Mouse (Mus musculus) lung, embryonic 14.5 days (tissue): ENCODE data around the gene Ezh1. TPM values are rescaled to one million over a fixed set of nuclear protein-coding genes. Genes with fewer than 3 reads are reported as not detected.
A peak's percentile ranks its signal among the peaks of the same experiment; 100 is the strongest.

Experiments
- ATAC-seq: fragments of 200-750 bp; cut with Nextera tagmentation; 2 replicates; pipeline ENCODE4 v1.8.0; 2017; ENCODE audit warnings: mild to moderate bottlenecking, moderate TSS enrichment, moderate library complexity; ENCODE audit not compliant: insufficient read depth
- DNase-seq: peaks from one replicate; pipeline ENCODE4 v3.0.0-alpha.2; 2015
- H3K27ac ChIP-seq: fragments of 300-500 bp; sonication (generic); 2 replicates; pipeline ENCODE4 v1.5.1; 2014; ENCODE audit warnings: low read depth, mild to moderate bottlenecking, moderate library complexity
- H3K27me3 ChIP-seq: fragments of 300-500 bp; sonication (generic); 2 replicates; pipeline ENCODE4 v1.6.1; 2014; ENCODE audit warnings: low read length, control low read depth; ENCODE audit not compliant: insufficient read depth
- H3K36me3 ChIP-seq: fragments of 300-500 bp; sonication (generic); 2 replicates; pipeline ENCODE4 v1.6.1; 2014; ENCODE audit warnings: control low read depth; ENCODE audit not compliant: insufficient read depth
- H3K4me1 ChIP-seq: fragments of 300-500 bp; sonication (generic); 2 replicates; pipeline ENCODE4 v1.6.1; 2014; ENCODE audit warnings: antibody characterized with exemption, control low read depth; ENCODE audit not compliant: insufficient read depth
- H3K4me2 ChIP-seq: fragments of 300-500 bp; sonication (generic); 2 replicates; pipeline ENCODE4 v1.6.1; 2014; ENCODE audit warnings: mild to moderate bottlenecking
- H3K4me3 ChIP-seq: fragments of 300-500 bp; sonication (generic); 2 replicates; pipeline ENCODE4 v1.5.1; 2014; ENCODE audit warnings: low read depth, low read length
- H3K9ac ChIP-seq: fragments of 300-500 bp; sonication (generic); 2 replicates; pipeline ENCODE4 v1.6.1; 2014
- H3K9me3 ChIP-seq: fragments of 300-500 bp; sonication (generic); 2 replicates; pipeline ENCODE4 v1.6.1; 2016; ENCODE audit warnings: low read depth, low read length, control low read depth
- CTCF ChIP-seq: IDR thresholded peaks from 2 replicates; pipeline ENCODE4 v1.5.1; 2016; ENCODE audit warnings: antibody characterized with exemption, low read depth
- WGBS: fragments of 180-500 bp; shearing (Covaris S2); extraction: QIAGEN DNeasy Blood & Tissue Kit; methylation state at CpG from one replicate; pipeline ENCODE4 v1.1.7; 2014; 5-methylcytosine and 5-hydroxymethylcytosine counted together
- polyA plus RNA-seq: library from polyadenylated mRNA; unstranded; fragments of >200 nt; fragmentation: Nextera tagmentation; extraction: Ambion mirVana; gene quantifications from 2 replicates; pipeline ENCODE4 v1.2.1, GENCODE M21; 2014

The Ezh1 gene
- polyA plus RNA-seq, 1 experiment from 2014 or later: 18.9 TPM

DNA sequence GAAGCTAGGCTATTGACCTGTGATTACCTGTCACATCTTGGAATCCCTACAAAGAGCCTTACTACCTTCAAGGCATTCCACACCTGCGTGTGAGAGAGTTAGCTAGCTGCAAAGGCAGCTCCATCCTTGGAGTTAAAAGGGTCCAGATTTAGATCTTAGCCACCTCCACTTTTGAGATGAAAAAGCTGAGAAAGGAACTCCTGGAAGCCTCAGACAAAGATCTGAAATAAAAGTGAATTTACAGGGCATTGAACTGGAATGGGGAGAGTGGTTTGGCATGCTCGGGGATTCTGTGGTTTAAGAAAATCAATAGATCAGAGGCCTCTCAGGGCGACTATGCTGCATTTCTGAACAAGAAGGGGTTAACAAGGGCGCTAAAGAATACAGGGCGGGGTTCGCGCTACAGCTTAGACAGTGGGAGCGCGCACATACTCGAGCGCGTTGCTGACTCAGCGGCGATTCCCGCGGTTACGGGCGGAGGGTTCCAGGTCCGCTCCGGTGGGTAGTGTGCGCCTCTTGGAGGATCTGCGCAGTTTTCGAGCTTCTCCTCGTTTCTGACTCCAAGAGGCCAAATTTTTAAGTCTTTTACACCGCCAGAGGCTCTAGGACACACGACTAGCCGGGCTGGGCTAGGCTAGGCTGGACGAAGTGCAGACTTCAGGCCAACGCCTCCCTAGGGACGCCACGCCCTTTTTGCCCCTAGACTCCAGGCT is 54.4 kb downstream of the Ezh1 start:
- Histone ChIP-seq H3K4me1 (peaks cover 21% of the 10 kb centered on the region), H3K36me3 (peaks cover 15% of the 10 kb centered on the region), H3K4me3 (peak overlapping the region; percentile 48), H3K9me3 (no peaks in the 10 kb centered on the region), H3K4me2 (peak overlapping the region; percentile 71), H3K9ac (peak overlapping the region; percentile 51), H3K27ac (peak overlapping the region; percentile 90), H3K27me3 (peaks cover 47% of the 10 kb centered on the region)
- DNase-seq (peak; percentile 93), ATAC-seq (peak; percentile 68)
- no peak for TF ChIP-seq CTCF
- under 1% methylated on average over 31 of the region's 31 CpGs for WGBS

DNA sequence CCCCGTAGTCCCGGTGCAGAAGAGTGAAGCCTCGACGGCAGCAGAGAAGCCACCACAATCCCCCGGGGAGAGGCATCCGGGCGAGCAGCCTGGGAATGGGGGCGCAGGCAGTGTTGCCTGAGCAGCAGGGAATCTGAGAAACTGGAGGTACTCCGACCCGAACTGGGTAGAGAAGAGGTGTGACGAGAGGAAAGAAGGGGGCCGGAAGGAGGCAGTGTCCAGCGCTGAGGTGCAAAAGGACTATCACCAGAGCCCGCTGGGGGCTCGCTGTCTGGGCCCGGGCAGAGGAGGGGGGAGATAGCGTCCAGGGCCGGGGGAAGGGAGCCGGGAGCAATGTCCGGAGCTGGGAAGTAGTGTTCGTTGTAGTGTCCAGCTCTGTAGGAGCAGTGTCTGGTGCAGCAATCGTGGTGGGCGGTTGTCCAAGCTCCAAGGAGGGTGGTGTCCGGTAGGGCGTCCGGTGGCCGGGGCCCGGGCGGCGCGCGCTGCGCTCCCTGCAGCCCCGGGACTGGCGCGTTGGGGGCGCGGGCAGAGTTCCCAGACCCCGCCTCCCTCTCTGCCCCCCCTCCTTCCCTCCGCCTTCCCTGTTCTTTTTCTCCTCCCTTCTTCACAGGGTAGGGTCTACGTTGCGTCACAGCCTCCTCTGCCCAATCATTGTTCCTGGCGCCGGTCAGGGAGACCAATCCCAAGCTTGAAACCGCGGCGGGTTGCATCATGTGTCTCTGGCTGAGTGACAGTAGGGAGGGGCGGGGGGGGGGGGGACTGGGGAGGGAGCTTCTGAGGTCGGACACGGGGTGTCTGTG is 55.3 kb downstream of the Ezh1 start, which contains the start of gene Plekhh3:
Plekhh3 (minus strand) TSS at position 541 of the 800 bp plus-strand sequence.
- WGBS: under 1% methylated on average over 49 of the region's 50 CpGs
- ATAC-seq (peak; percentile 93), DNase-seq (peak; percentile 98)
- Histone ChIP-seq H3K4me1 (peaks cover 21% of the 10 kb centered on the region), H3K9ac (peak within 1 kb of the TSS; percentile 71), H3K4me3 (peak within 1 kb of the TSS; percentile 65), H3K27me3 (peaks cover 46% of the 10 kb centered on the region), H3K27ac (peak within 1 kb of the TSS; percentile 90), H3K9me3 (no peaks in the 10 kb centered on the region), H3K4me2 (peak within 1 kb of the TSS; percentile 96), H3K36me3 (peaks cover 23% of the 10 kb centered on the region)
- peak; percentile 39; the same call in 1 of the 2 replicates for TF ChIP-seq CTCF

DNA sequence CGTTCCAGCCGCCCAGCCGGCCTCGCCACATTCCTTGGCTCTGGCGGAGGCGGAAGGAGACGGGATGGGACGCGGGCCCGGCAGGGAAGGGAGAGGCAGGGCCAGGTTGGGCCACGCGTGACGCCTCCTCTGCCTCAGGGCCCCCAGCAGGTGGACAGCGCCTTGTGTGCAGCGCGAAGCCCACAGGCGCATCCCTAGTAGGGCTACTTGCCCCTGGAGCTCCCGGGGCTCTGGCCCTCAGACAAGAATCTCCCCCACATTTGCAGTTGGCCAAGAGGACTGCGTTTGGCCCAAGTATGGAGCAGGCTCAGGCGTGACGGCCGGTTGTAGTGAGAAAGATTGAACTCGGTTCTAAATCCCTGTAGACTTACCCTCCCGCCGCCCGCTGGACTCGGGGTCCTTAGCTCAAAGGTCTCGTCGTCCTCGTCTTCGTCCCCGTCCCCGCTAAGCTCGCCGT is 55.9 kb downstream of the Ezh1 start, which contains the start of gene Cntnap1:
Cntnap1 (plus strand) TSS at position 170 of the 457 bp plus-strand sequence.
- Histone ChIP-seq H3K9me3 (no peaks in the 10 kb centered on the region), H3K4me1 (peaks cover 21% of the 10 kb centered on the region), H3K27me3 (peaks cover 46% of the 10 kb centered on the region), H3K27ac (peak within 1 kb of the TSS; percentile 90), H3K36me3 (peaks cover 28% of the 10 kb centered on the region), H3K4me3 (peak within 1 kb of the TSS; percentile 65), H3K4me2 (peak within 1 kb of the TSS; percentile 96), H3K9ac (peak within 1 kb of the TSS; percentile 71)
- ATAC-seq (no peak), DNase-seq (peak; percentile 75)
- under 1% methylated on average over 35 of the region's 35 CpGs for WGBS
- no peak for TF ChIP-seq CTCF

DNA sequence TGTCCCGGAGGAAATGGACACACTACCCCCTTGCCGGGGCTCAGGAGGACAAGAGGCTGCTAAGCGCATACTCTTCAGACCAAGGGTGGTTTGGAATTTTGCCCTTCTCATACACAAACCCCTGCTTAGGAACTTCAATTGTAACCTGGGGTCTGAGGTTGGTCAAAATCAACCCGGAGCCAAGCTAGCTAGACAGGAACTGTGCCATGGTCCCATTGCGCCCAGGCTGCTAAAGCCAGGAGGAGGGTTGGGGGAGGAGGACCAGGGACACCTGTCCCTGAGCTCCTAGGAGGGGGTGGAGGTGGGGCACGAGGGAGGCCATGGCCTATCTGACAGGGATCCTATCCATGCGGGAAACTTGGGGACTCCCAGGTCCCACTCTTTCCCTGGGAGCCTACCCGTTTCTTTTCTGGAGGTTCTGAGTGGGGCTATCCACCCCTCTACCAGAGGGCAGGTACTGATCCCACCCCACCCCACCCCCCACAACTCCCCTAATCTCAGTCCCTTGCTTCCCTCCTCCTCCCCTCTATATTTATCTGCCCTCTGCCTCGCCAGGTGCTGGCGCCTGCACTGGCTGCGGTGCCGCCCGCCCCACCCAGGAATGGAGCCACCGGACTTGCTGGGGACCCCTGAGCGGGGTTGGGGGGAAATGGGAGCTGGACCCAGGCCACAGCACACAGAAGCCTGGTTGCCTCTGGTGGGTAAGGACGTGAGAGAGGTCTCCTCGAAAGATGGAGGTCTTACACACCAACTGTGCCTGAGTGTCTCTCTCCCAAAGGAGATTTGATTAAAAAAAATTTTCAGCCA is 56.8 kb downstream of the Ezh1 start:
- H3K4me3 ChIP-seq: peak overlapping the region; percentile 65
- no peak for DNase-seq
- 17% methylated on average over 17 of the region's 17 CpGs for WGBS
- no peaks in the 10 kb centered on the region for H3K9me3 ChIP-seq
- H3K9ac ChIP-seq: peak overlapping the region; percentile 71
- TF ChIP-seq CTCF: no peak
- H3K27ac ChIP-seq: no peak overlapping the region
- H3K27me3 ChIP-seq: peaks cover 46% of the 10 kb centered on the region
- ATAC-seq: no peak
- peaks cover 21% of the 10 kb centered on the region for H3K4me1 ChIP-seq
- H3K36me3 ChIP-seq: peaks cover 37% of the 10 kb centered on the region
- H3K4me2 ChIP-seq: peak overlapping the region; percentile 96

DNA sequence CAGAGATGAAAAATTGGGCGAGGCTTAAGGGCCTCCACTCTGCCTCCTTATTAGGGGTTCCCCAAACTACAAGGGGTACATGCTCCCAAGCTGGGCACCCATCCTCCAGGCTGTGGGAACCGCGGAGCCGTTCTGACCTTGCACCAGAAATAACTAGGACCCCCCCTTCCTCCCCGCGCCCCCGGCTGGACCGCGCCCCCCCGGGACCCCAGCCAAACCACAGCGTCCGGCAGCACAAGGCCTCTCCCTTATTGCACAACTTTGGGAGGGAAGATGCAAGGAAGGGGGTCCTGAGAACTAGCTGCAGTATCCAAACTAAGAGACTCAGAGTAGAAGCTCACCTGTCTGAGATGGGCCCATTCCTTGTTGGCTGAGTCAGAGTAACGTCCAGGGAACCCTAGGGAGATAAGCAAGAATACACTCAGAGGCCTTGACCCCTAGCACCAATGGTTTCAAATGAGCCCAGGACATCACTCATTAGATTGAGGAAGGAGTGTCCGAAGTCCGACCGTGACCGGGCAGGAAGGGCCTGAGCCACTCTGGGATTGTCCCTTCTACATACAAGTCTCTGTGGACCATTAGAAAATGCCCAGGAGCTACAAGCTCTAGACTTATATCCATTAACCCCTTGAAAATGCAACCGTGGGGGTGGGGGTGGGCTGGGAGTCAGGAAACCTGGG is 57.8 kb downstream of the Ezh1 start:
- H3K9ac ChIP-seq: no peak overlapping the region
- 71% methylated on average over 18 of the region's 18 CpGs for WGBS

DNA sequence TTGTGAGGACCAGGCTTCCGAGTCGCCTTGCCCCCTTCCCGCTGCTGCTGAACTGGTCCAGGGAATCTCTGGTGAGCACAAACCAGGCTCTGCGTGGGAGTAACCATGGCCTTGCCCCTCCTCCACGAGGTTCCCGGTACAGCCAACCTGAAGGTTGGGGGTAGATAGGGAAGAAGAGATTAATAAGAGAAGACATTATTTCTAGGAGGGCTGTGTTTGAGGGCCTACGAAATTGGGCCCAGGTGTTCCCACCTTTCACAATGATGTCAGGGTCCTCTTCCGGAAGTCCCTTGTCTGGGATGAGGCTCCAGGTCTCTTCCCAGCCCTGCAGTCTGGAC is 58.3 kb downstream of the Ezh1 start:
- whole genome bisulfite sequencing: 75% methylated on average over 8 of the region's 8 CpGs
- H3K36me3 ChIP-seq: peaks cover 53% of the 10 kb centered on the region
- H3K4me1 ChIP-seq: peaks cover 8% of the 10 kb centered on the region
- no peak for DNase-seq
- peaks cover 50% of the 10 kb centered on the region for H3K27me3 ChIP-seq
- TF ChIP-seq CTCF: no peak
- no peaks in the 10 kb centered on the region for H3K9me3 ChIP-seq
- no peak overlapping the region for H3K9ac ChIP-seq
- H3K4me3 ChIP-seq: no peak overlapping the region
- no peak for ATAC-seq
- no peak overlapping the region; the same call in 1 of the 2 replicates for H3K4me2 ChIP-seq
- H3K27ac ChIP-seq: no peak overlapping the region

More for the DNA sequence above, 57.8 kb downstream of the Ezh1 start:
- H3K4me2 ChIP-seq: peak overlapping the region; percentile 96
- no peaks in the 10 kb centered on the region for H3K9me3 ChIP-seq
- DNase-seq: no peak
- peaks cover 13% of the 10 kb centered on the region for H3K4me1 ChIP-seq
- TF ChIP-seq CTCF: no peak
- peaks cover 48% of the 10 kb centered on the region for H3K36me3 ChIP-seq
- ATAC-seq: no peak
- no peak overlapping the region for H3K27ac ChIP-seq
- peaks cover 49% of the 10 kb centered on the region for H3K27me3 ChIP-seq
- peak overlapping the region; percentile 65 for H3K4me3 ChIP-seq
